Mouse (Mus musculus): ENCODE results near the gene Iqsec1.

- TF ChIP-seq POLR2A (IDR thresholded peaks at IDR 0.05; ENCODE audit: borderline replicate concordance, extremely low read depth, low read depth, low read length) (no peak), CTCF (IDR thresholded peaks at IDR 0.05; ENCODE audit: insufficient read depth, low read length) (no peak)
These were observed 39.8 kb upstream of the Iqsec1 start for GRCm38 (mm10) chr6:91028256-91028655.
